In genomic region chr4:43031237-43031995, GRCm38 (mm10) we compare ENCODE assay signal across 8 mouse cellular contexts. TPM values are rescaled to one million over a fixed set of nuclear protein-coding genes. Genes with fewer than 3 reads are reported as not detected.
DNase-seq lines count a peak whose midpoint lies in the region; ATAC-seq and TF ChIP-seq lines count a peak whose summit lies in the region.

TSS of gene Stoml2 (minus strand) at chr4:43031710.

- intact Hi-C loops in heart, adult 2 months (cut with DNase I), result no loop called here

- no peaks in the 10 kb centered on the region; the same call in 1 of the 2 replicates for H3K79me2 ChIP-seq in heart, adult 2 months (replicated peaks; ENCODE audit: control insufficient read depth, insufficient read depth, low read length)

- peak; percentile 92 for ATAC-seq in embryonic facial prominence, embryonic 13.5 days (ENCODE audit: insufficient number of reproducible peaks, insufficient read depth, low FRiP score, low TSS enrichment, low read depth)
- ATAC-seq in limb, embryonic 13.5 days (ENCODE audit: low FRiP score, low read depth), result peak; percentile 96
- peak; percentile 96 for ATAC-seq in midbrain, embryonic 16.5 days

- peak within 1 kb of the TSS; percentile 64 for H3K4me2 ChIP-seq in embryonic facial prominence, embryonic 13.5 days
- H3K4me2 ChIP-seq in limb, embryonic 13.5 days (replicated peaks), result peak within 1 kb of the TSS; percentile 77
- peak within 1 kb of the TSS; percentile 79 for H3K4me2 ChIP-seq in midbrain, embryonic 16.5 days (ENCODE audit: low read length)

- peak; percentile 59; the same call in 1 of the 2 replicates for TF ChIP-seq EP300 in heart, adult 2 months (IDR thresholded peaks at IDR 0.05; ENCODE audit: insufficient read depth, low read depth, low read length)

- no peaks in the 10 kb centered on the region for H3K9me3 ChIP-seq in embryonic facial prominence, embryonic 13.5 days
- no peaks in the 10 kb centered on the region for H3K9me3 ChIP-seq in limb, embryonic 13.5 days
- H3K9me3 ChIP-seq in midbrain, embryonic 16.5 days (replicated peaks; ENCODE audit: control insufficient read depth, low read length, poor library complexity, severe bottlenecking), result no peaks in the 10 kb centered on the region

- no peaks in the 10 kb centered on the region for H3K27me3 ChIP-seq in embryonic facial prominence, embryonic 13.5 days
- H3K27me3 ChIP-seq in heart, adult 2 months (ENCODE audit: control insufficient read depth, insufficient read depth, low read length), result no peaks in the 10 kb centered on the region
- H3K27me3 ChIP-seq in limb, embryonic 13.5 days, result no peaks in the 10 kb centered on the region
- no peaks in the 10 kb centered on the region for H3K27me3 ChIP-seq in midbrain, embryonic 16.5 days (ENCODE audit: control insufficient read depth, insufficient read depth, low read depth, low read length)

- H3K4me1 ChIP-seq in embryonic facial prominence, embryonic 13.5 days, result peaks cover 14% of the 10 kb centered on the region
- peaks cover 4% of the 10 kb centered on the region for H3K4me1 ChIP-seq in heart, adult 2 months (ENCODE audit: control insufficient read depth, insufficient read depth, low read length)
- H3K4me1 ChIP-seq in limb, embryonic 13.5 days, result peaks cover 15% of the 10 kb centered on the region
- H3K4me1 ChIP-seq in midbrain, embryonic 16.5 days (ENCODE audit: control insufficient read depth, insufficient read depth, low read length), result peaks cover 19% of the 10 kb centered on the region

- peak within 1 kb of the TSS; percentile 90 for H3K27ac ChIP-seq in embryonic facial prominence, embryonic 13.5 days
- peak within 1 kb of the TSS; percentile 91 for H3K27ac ChIP-seq in heart, adult 2 months
- H3K27ac ChIP-seq in limb, embryonic 13.5 days, result peak within 1 kb of the TSS; percentile 87
- peak within 1 kb of the TSS; percentile 89 for H3K27ac ChIP-seq in midbrain, embryonic 16.5 days (ENCODE audit: low read length)

- peak; percentile 91 for DNase-seq in 3134 (ENCODE audit: extremely low read depth, insufficient read length, low spot score)
- peak; percentile 93 to 96 for DNase-seq in adrenal gland, postnatal 36 days
- DNase-seq in heart, adult 2 months, result peak; percentile 91 to 93
- peak; percentile 94 to 95 for DNase-seq in kidney, adult 8-10 months
- peak; percentile 86 to 95 for DNase-seq in spleen, postnatal 10 days (ENCODE audit: low spot score in 2 of 2)

- TF ChIP-seq CTCF in heart, adult 2 months (IDR thresholded peaks at IDR 0.05), result peak; percentile 50

- 1% methylated on average over 38 of the region's 38 CpGs for WGBS in embryonic facial prominence, embryonic 13.5 days
- WGBS in heart, adult 2 months, result 2% methylated on average over 38 of the region's 38 CpGs
- under 1% methylated on average over 38 of the region's 38 CpGs for whole genome bisulfite sequencing in limb, embryonic 13.5 days
- under 1% methylated on average over 38 of the region's 38 CpGs for WGBS in midbrain, embryonic 16.5 days

- H3K36me3 ChIP-seq in embryonic facial prominence, embryonic 13.5 days, result peaks cover 74% of the 10 kb centered on the region
- H3K36me3 ChIP-seq in heart, adult 2 months (ENCODE audit: control insufficient read depth, insufficient read depth, low read length), result no peaks in the 10 kb centered on the region
- H3K36me3 ChIP-seq in limb, embryonic 13.5 days, result peaks cover 75% of the 10 kb centered on the region
- peaks cover 29% of the 10 kb centered on the region for H3K36me3 ChIP-seq in midbrain, embryonic 16.5 days (ENCODE audit: control insufficient read depth, insufficient read depth, low read length)

- H3K9ac ChIP-seq in embryonic facial prominence, embryonic 13.5 days, result peak within 1 kb of the TSS; percentile 95
- peak within 1 kb of the TSS; percentile 81 for H3K9ac ChIP-seq in heart, adult 2 months (ENCODE audit: low read depth, low read length)
- H3K9ac ChIP-seq in limb, embryonic 13.5 days, result peak within 1 kb of the TSS; percentile 94
- peak within 1 kb of the TSS; percentile 91 for H3K9ac ChIP-seq in midbrain, embryonic 16.5 days (ENCODE audit: low read depth, low read length)

- peak; percentile 80 for TF ChIP-seq POLR2A in heart, adult 2 months (IDR thresholded peaks at IDR 0.05; ENCODE audit: insufficient read depth, low read depth, low read length)

- H3K4me3 ChIP-seq in embryonic facial prominence, embryonic 13.5 days, result peak within 1 kb of the TSS; percentile 81
- peak within 1 kb of the TSS; percentile 65 for H3K4me3 ChIP-seq in heart, adult 2 months
- H3K4me3 ChIP-seq in limb, embryonic 13.5 days, result peak within 1 kb of the TSS; percentile 85
- peak within 1 kb of the TSS; percentile 80 for H3K4me3 ChIP-seq in midbrain, embryonic 16.5 days (ENCODE audit: low read depth, low read length)

RNA-seq across cellular contexts. Expression of gene Stoml2, which starts in this region (rescaled TPM):
- 100 to 1,000 TPM; 191 to 261 TPM for total RNA-seq in adrenal gland, postnatal 36 days (2021)
- polyA plus RNA-seq in embryonic facial prominence, embryonic 13.5 days (2015; fragmentation: Nextera tagmentation; extraction: Ambion mirVana), result 329 and 332 TPM in 2 replicates
- 100 to 1,000 TPM; 101 to 114 TPM for total RNA-seq in heart, adult 2 months (2021)
- polyA plus RNA-seq in heart, adult 2 months (2012; rRNA removed), result 97.3 and 117 TPM in 2 replicates
- polyA plus RNA-seq in limb, embryonic 13.5 days (2015; fragmentation: Nextera tagmentation; extraction: Ambion mirVana), result 343 and 345 TPM in 2 replicates
- 211 and 234 TPM in 2 replicates for polyA plus RNA-seq in midbrain, embryonic 16.5 days (2015; fragmentation: Nextera tagmentation; extraction: Ambion mirVana)

Comparison
In these comparisons a context has a peak if more than half of its experiments do, and no peak if none do; other contexts are left out.
1. Peak in every context shown above with its lines: DNase-seq, ATAC-seq, H3K4me3 ChIP-seq and H3K27ac ChIP-seq.